ENCODE assay signal across 8 mouse cellular contexts in genomic region chr16:20548096-20548948, GRCm38 (mm10). TPM values are rescaled to one million over a fixed set of nuclear protein-coding genes. Genes with fewer than 3 reads are reported as not detected.
A peak's percentile ranks its signal among the peaks of the same experiment; 100 is the strongest.
DNase-seq lines count a peak whose midpoint lies in the region; ATAC-seq and TF ChIP-seq lines count a peak whose summit lies in the region.

Gene Abcf3, plus strand, starts transcription at chr16:20548577.

- no peaks in the 10 kb centered on the region for H3K27me3 ChIP-seq in forebrain, embryonic 10.5 days (ENCODE audit: poor library complexity, severe bottlenecking)
- no peaks in the 10 kb centered on the region for H3K27me3 ChIP-seq in heart, embryonic 15.5 days
- H3K27me3 ChIP-seq in liver, embryonic 14.5 days (ENCODE audit: control insufficient read depth, insufficient read depth, low read length) = no peaks in the 10 kb centered on the region
- H3K27me3 ChIP-seq in neural tube, embryonic 11.5 days (ENCODE audit: control insufficient read depth, insufficient read depth, low read length) = no peaks in the 10 kb centered on the region
- H3K27me3 ChIP-seq in stomach, postnatal 0 days (ENCODE audit: control insufficient read depth, insufficient read depth, low read length) = no peaks in the 10 kb centered on the region

- peak; percentile 99 for ATAC-seq in heart, embryonic 15.5 days (replicated peaks; ENCODE audit: insufficient number of reproducible peaks, insufficient read depth, low FRiP score, low read depth)
- peak; percentile 97 for ATAC-seq in liver, embryonic 14.5 days (ENCODE audit: insufficient read depth)
- peak; percentile 97 for ATAC-seq in neural tube, embryonic 11.5 days (ENCODE audit: insufficient read depth, low FRiP score, low TSS enrichment)
- ATAC-seq in stomach, postnatal 0 days (ENCODE audit: low FRiP score, low TSS enrichment) = peak; percentile 98

- TF ChIP-seq CTCF in liver, embryonic 14.5 days (IDR thresholded peaks at IDR 0.05; ENCODE audit: low read depth) = no peak; the same call in 1 of the 2 replicates
- TF ChIP-seq CTCF in stomach, postnatal 0 days (IDR thresholded peaks at IDR 0.05; ENCODE audit: low read depth) = no peak

- no peaks in the 10 kb centered on the region for H3K9me3 ChIP-seq in forebrain, embryonic 10.5 days
- no peaks in the 10 kb centered on the region for H3K9me3 ChIP-seq in heart, embryonic 15.5 days (replicated peaks)
- no peaks in the 10 kb centered on the region for H3K9me3 ChIP-seq in liver, embryonic 14.5 days (ENCODE audit: control insufficient read depth, low read length)
- H3K9me3 ChIP-seq in neural tube, embryonic 11.5 days (ENCODE audit: control insufficient read depth, low read length) = no peaks in the 10 kb centered on the region
- H3K9me3 ChIP-seq in stomach, postnatal 0 days (ENCODE audit: control insufficient read depth, low read length) = no peaks in the 10 kb centered on the region

- H3K36me3 ChIP-seq in forebrain, embryonic 10.5 days (replicated peaks) = peaks cover 62% of the 10 kb centered on the region
- peaks cover 56% of the 10 kb centered on the region for H3K36me3 ChIP-seq in heart, embryonic 15.5 days
- peaks cover 38% of the 10 kb centered on the region for H3K36me3 ChIP-seq in liver, embryonic 14.5 days (replicated peaks; ENCODE audit: control insufficient read depth, insufficient read depth, low read depth)
- peaks cover 17% of the 10 kb centered on the region for H3K36me3 ChIP-seq in neural tube, embryonic 11.5 days (ENCODE audit: control insufficient read depth, insufficient read depth, low read length)
- peaks cover 26% of the 10 kb centered on the region for H3K36me3 ChIP-seq in stomach, postnatal 0 days (ENCODE audit: control insufficient read depth, insufficient read depth, low read length)

- H3K4me3 ChIP-seq in forebrain, embryonic 10.5 days = peak within 1 kb of the TSS; percentile 89
- H3K4me3 ChIP-seq in heart, embryonic 15.5 days = peak within 1 kb of the TSS; percentile 83
- H3K4me3 ChIP-seq in liver, embryonic 14.5 days (ENCODE audit: insufficient read depth in 1 of 2, low read depth in 2 of 2, low read length in 2 of 2) = peak within 1 kb of the TSS; percentile 90 to 93
- H3K4me3 ChIP-seq in neural tube, embryonic 11.5 days (ENCODE audit: low read depth, low read length) = peak within 1 kb of the TSS; percentile 82
- H3K4me3 ChIP-seq in stomach, postnatal 0 days (ENCODE audit: low read depth, low read length) = peak within 1 kb of the TSS; percentile 85

- H3K4me1 ChIP-seq in forebrain, embryonic 10.5 days = peaks cover 20% of the 10 kb centered on the region
- H3K4me1 ChIP-seq in heart, embryonic 15.5 days (replicated peaks) = peaks cover 21% of the 10 kb centered on the region
- peaks cover 11 to 15% of the 10 kb centered on the region in 2 experiments for H3K4me1 ChIP-seq in liver, embryonic 14.5 days (replicated peaks; ENCODE audit: control insufficient read depth in 2 of 2, insufficient read depth in 2 of 2, low read length in 1 of 2)
- peaks cover 6% of the 10 kb centered on the region; the same call in 1 of the 2 replicates for H3K4me1 ChIP-seq in neural tube, embryonic 11.5 days (ENCODE audit: control insufficient read depth, insufficient read depth, low read length)
- 0 out of 2 replicates have a peak, but pooled peaks cover 3% of the 10 kb centered on the region for H3K4me1 ChIP-seq in stomach, postnatal 0 days (replicated peaks; ENCODE audit: control insufficient read depth, insufficient read depth)

- peak within 1 kb of the TSS; percentile 87 for H3K27ac ChIP-seq in forebrain, embryonic 10.5 days
- peak within 1 kb of the TSS; percentile 69 for H3K27ac ChIP-seq in heart, embryonic 15.5 days
- H3K27ac ChIP-seq in liver, embryonic 14.5 days = peak within 1 kb of the TSS; percentile 74
- no peak within 1 kb of the TSS for H3K27ac ChIP-seq in neural tube, embryonic 11.5 days (ENCODE audit: low read depth, low read length)
- peak within 1 kb of the TSS; percentile 73 for H3K27ac ChIP-seq in stomach, postnatal 0 days (replicated peaks)

- peak; percentile 96 to 97 for DNase-seq in CD8-positive naive resting alpha-beta T cell, adult 2 months (ENCODE audit: low read depth in 2 of 2, low spot score in 2 of 2)
- DNase-seq in c-Kit-positive CD71-negative TER-119-negative erythroid progenitor cells, embryonic 14.5 days (ENCODE audit: low read depth) = peak; percentile 99
- peak; percentile 98 for DNase-seq in forebrain, embryonic 10.5 days (ENCODE audit: extremely low spot score, low spot score)
- peak; percentile 99 for DNase-seq in kidney, postnatal 25 days
- peak; percentile 99 to 100 (median 99) for DNase-seq in liver, embryonic 14.5 days (ENCODE audit: low read depth in 3 of 3, low spot score in 3 of 3)
- DNase-seq in neural tube, embryonic 11.5 days (ENCODE audit: low spot score) = peak; percentile 99
- DNase-seq in stomach, postnatal 0 days (ENCODE audit: low spot score) = peak; percentile 98

- TF ChIP-seq EP300 in liver, embryonic 14.5 days (IDR thresholded peaks at IDR 0.05; ENCODE audit: low read depth) = no peak
- no peak for TF ChIP-seq EP300 in stomach, postnatal 0 days (optimal IDR thresholded peaks at IDR 0.05)

- H3K4me2 ChIP-seq in heart, embryonic 15.5 days = peak within 1 kb of the TSS; percentile 71
- H3K4me2 ChIP-seq in liver, embryonic 14.5 days (ENCODE audit: low read depth) = peak within 1 kb of the TSS; percentile 96
- H3K4me2 ChIP-seq in neural tube, embryonic 11.5 days (ENCODE audit: low read depth) = peak within 1 kb of the TSS; percentile 89
- H3K4me2 ChIP-seq in stomach, postnatal 0 days (replicated peaks; ENCODE audit: low read depth) = peak within 1 kb of the TSS; percentile 90

- WGBS in forebrain, embryonic 10.5 days = under 1% methylated on average over 56 of the region's 56 CpGs
- WGBS in heart, embryonic 15.5 days = under 1% methylated on average over 56 of the region's 56 CpGs
- WGBS in liver, embryonic 14.5 days (ENCODE audit: insufficient replicate concordance) = under 1% methylated on average over 56 of the region's 56 CpGs
- under 1% methylated on average over 56 of the region's 56 CpGs for WGBS in neural tube, embryonic 11.5 days
- WGBS in stomach, postnatal 0 days = under 1% methylated on average over 56 of the region's 56 CpGs

- H3K9ac ChIP-seq in heart, embryonic 15.5 days = peak within 1 kb of the TSS; percentile 83
- peak within 1 kb of the TSS; percentile 89 for H3K9ac ChIP-seq in liver, embryonic 14.5 days (replicated peaks)
- peak within 1 kb of the TSS; percentile 78 for H3K9ac ChIP-seq in neural tube, embryonic 11.5 days (ENCODE audit: low read length)
- peak within 1 kb of the TSS; percentile 87 for H3K9ac ChIP-seq in stomach, postnatal 0 days (ENCODE audit: low read length)

RNA-seq across cellular contexts. Expression of gene Abcf3, which starts in this region (rescaled TPM):
- polyA plus RNA-seq in forebrain, embryonic 10.5 days (2016; fragmentation: Nextera tagmentation; extraction: Ambion mirVana) = 58.3 and 62.6 TPM in 2 replicates
- polyA plus RNA-seq in heart, embryonic 15.5 days (2015; fragmentation: Nextera tagmentation; extraction: Ambion mirVana) = 47.1 and 50.5 TPM in 2 replicates
- 14.3 and 15.0 TPM in 2 replicates for polyA plus RNA-seq in liver, embryonic 14.5 days (2012; rRNA removed)
- 19.5 and 24.4 TPM in 2 replicates for polyA plus RNA-seq in liver, embryonic 14.5 days (2014; fragmentation: Nextera tagmentation; extraction: Ambion mirVana)
- polyA plus RNA-seq in neural tube, embryonic 11.5 days (2014; fragmentation: Nextera tagmentation; extraction: Ambion mirVana) = 59.5 and 61.3 TPM in 2 replicates
- 31.0 and 33.0 TPM in 2 replicates for polyA plus RNA-seq in stomach, postnatal 0 days (2015; fragmentation: Nextera tagmentation; extraction: Ambion mirVana)
